Mouse (Mus musculus) midbrain, embryonic 15.5 days (tissue): ENCODE measurements around the gene Sh3pxd2b. TPM values are rescaled to one million over a fixed set of nuclear protein-coding genes. Genes with fewer than 3 reads are reported as not detected.

Experiments
- ATAC-seq: fragments of 200-750 bp; cut with Nextera tagmentation; replicated peaks from 2 replicates; pipeline ENCODE4 v1.8.0; 2017; ENCODE audit warnings: moderate TSS enrichment
- H3K27ac ChIP-seq: fragments of 300-500 bp; sonication (generic); 2 replicates; pipeline ENCODE4 v1.5.1; 2015; ENCODE audit warnings: mild to moderate bottlenecking, inconsistent platforms
- H3K27me3 ChIP-seq: fragments of 300-500 bp; sonication (generic); replicated peaks from 2 replicates; pipeline ENCODE4 v1.6.1; 2015; ENCODE audit warnings: inconsistent platforms
- H3K36me3 ChIP-seq: fragments of 300-500 bp; sonication (generic); replicated peaks from 2 replicates; pipeline ENCODE4 v1.6.1; 2015; ENCODE audit warnings: inconsistent platforms
- H3K4me1 ChIP-seq: fragments of 300-500 bp; sonication (generic); 2 replicates; pipeline ENCODE4 v1.6.1; 2015; ENCODE audit warnings: inconsistent platforms
- H3K4me2 ChIP-seq: fragments of 300-500 bp; sonication (generic); 2 replicates; pipeline ENCODE4 v1.6.1; 2015; ENCODE audit warnings: inconsistent platforms, mild to moderate bottlenecking, moderate library complexity
- H3K4me3 ChIP-seq: fragments of 300-500 bp; sonication (generic); 2 replicates; pipeline ENCODE4 v1.5.1; 2015; ENCODE audit warnings: mild to moderate bottlenecking, inconsistent platforms
- H3K9ac ChIP-seq: fragments of 300-500 bp; sonication (generic); 2 replicates; pipeline ENCODE4 v1.6.1; 2015; ENCODE audit warnings: mild to moderate bottlenecking, inconsistent platforms
- H3K9me3 ChIP-seq: fragments of 300-500 bp; sonication (generic); 2 replicates; pipeline ENCODE4 v1.6.1; 2016; ENCODE audit warnings: inconsistent platforms
- WGBS: fragments of 180-500 bp; shearing (Covaris S2); methylation state at CpG from one replicate; pipeline ENCODE4 v1.1.7; 2015; ENCODE audit warnings: mixed read lengths; 5-methylcytosine and 5-hydroxymethylcytosine counted together
- polyA plus RNA-seq: library from polyadenylated mRNA; unstranded; fragments of >200 nt; fragmentation: Nextera tagmentation; extraction: Ambion mirVana; gene quantifications from 2 replicates; pipeline ENCODE4 v1.2.1, GENCODE M21; 2015

The Sh3pxd2b gene
- polyA plus RNA-seq, 1 experiment from 2014 or later, result 27.0 TPM

DNA sequence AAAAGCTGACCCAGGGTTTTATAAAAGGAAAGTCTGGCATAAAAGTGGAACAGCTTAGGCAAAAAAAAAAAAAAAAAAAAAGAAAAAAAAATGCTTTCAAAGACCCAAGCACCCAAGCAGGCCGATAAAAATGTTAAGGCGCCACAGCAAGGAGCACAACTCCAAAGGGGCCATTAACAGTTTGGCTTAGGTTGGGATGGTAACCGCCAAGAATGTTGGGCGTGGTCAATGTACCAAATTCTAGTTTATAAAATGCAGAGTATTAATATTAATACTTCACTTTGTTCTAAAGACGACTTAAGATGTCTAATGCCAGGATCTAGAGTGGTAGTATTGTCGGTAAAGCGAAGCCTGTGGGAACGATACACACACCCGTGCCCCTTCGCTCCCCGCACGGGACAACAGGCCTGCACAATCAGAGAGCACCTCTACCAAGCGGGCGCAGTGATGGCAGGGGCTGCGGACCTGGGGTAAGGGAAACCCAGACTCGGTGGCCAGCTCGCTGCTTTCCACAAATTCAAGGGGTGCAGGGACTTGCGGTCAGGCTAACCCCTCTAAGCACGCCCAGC is 106.7 kb downstream of the Sh3pxd2b start:
- Histone ChIP-seq H3K9ac (peak overlapping the region; percentile 99), H3K27me3 (no peaks in the 10 kb centered on the region), H3K4me1 (peaks cover 22% of the 10 kb centered on the region), H3K4me3 (peak overlapping the region; percentile 89), H3K27ac (peak overlapping the region; percentile 98), H3K4me2 (peak overlapping the region; percentile 67), H3K9me3 (no peaks in the 10 kb centered on the region), H3K36me3 (no peaks in the 10 kb centered on the region)
- 2% methylated on average over 19 of the region's 19 CpGs for WGBS
- no peak; the same call in none of the 2 replicates for ATAC-seq

DNA sequence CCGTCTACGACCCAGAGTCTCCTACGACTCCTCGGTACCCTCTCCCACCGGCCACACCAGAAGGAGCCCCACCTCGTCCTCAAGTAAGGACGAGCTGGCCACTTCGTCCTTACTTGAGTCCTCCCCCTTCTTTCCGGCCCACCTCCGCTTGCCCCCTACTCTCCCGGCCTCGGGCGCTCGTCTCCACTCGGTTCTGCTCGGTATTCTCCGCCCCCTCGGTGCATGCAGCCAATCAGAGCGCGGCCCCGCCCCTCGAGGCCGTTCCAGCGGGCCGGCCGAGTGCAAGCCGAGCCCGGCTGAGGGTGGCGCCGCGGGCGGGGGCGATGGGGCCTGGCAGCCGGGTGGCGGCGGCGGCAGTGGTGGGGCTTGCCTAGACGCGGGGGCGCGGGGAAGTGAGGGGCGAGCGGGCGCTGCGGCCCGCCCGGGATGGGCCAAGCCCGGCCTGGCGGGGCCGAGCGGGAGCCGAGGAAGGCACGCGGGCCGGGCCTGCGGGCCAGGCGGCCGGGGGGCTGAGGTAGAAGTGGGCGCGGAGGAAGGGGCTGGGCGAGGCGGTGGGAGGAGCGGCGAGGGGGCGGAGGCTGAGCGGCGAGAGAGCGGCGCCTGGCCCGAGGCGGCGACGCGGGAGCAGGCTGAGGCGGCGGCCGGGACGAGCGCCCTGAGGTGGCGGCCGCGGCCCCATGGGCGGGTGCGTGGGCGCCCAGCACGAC is 107.3 kb downstream of the Sh3pxd2b start, which contains the start of gene Ubtd2:
Gene Ubtd2, plus strand, starts transcription at position 571 of the 707 bp plus-strand sequence.
- peak within 1 kb of the TSS; percentile 67 for H3K4me2 ChIP-seq
- peak within 1 kb of the TSS; percentile 99 for H3K9ac ChIP-seq
- peak; percentile 99 for ATAC-seq
- H3K27ac ChIP-seq, result peak within 1 kb of the TSS; percentile 98
- WGBS, result under 1% methylated on average over 56 of the region's 86 CpGs
- no peaks in the 10 kb centered on the region for H3K27me3 ChIP-seq
- peaks cover 22% of the 10 kb centered on the region for H3K4me1 ChIP-seq
- no peaks in the 10 kb centered on the region for H3K36me3 ChIP-seq
- H3K4me3 ChIP-seq, result peak within 1 kb of the TSS; percentile 89
- H3K9me3 ChIP-seq, result no peaks in the 10 kb centered on the region

DNA sequence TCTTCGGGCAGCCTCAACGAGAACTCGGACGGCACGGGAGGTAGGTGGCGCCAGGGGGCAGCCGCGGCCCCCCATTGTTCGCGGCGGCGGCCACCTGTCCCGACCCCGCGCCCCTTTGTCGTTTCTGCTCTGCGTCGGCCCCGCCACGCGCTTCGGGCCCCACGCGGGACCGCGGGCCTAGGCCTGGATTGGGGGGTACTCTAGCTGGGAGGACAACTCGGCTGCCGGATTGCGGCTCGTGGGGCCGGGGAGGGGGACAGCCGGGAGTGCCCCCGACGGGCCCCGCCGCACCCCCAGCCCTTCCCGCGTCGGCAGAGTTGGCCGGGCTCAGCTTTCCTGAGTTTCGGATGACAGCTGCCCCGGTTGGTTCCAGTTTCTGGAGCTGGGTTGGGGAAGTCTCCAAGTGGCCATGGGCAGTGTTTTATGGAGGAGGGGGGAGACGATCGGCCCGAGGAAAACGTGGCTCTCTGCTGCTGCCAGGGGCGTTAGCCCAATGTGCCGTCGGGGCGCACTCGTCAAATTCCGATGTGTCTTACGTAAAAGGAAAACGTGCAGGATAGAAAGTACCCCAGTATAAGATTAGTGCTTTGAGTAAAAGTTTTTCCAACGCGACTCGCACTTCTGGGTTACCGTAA is 108.0 kb downstream of the Sh3pxd2b start:
- peaks cover 22% of the 10 kb centered on the region for H3K4me1 ChIP-seq
- no peaks in the 10 kb centered on the region for H3K9me3 ChIP-seq
- WGBS, result under 1% methylated on average over 58 of the region's 58 CpGs
- H3K27ac ChIP-seq, result peak overlapping the region; percentile 98
- no peaks in the 10 kb centered on the region for H3K27me3 ChIP-seq
- ATAC-seq, result peak; percentile 51; the same call in 1 of the 2 replicates
- H3K9ac ChIP-seq, result peak overlapping the region; percentile 99
- H3K4me3 ChIP-seq, result peak overlapping the region; percentile 89
- peak overlapping the region; percentile 67 for H3K4me2 ChIP-seq
- H3K36me3 ChIP-seq, result no peaks in the 10 kb centered on the region

DNA sequence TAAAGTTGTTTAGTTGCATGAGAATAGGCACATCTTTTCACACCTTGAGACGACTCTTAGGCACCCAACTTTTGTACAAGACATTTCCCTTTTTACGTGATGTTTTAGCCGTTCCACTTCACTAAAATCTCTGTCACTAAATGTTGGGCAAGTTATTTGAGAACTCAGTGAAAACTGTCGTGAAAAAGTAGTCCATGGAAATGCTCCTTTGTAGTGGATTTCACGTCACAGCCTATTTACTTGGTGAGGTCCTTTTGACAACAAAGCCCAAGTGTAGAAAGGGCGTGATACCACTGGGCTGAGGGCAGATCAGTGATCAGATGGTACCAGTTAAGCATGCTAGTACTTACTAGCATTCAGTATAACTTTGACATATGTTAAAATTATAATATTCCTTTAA is 108.7 kb downstream of the Sh3pxd2b start:
- no peaks in the 10 kb centered on the region for H3K9me3 ChIP-seq
- peak overlapping the region; percentile 89 for H3K4me3 ChIP-seq
- H3K27ac ChIP-seq, result no peak overlapping the region
- H3K9ac ChIP-seq, result peak overlapping the region; percentile 99; the same call in 1 of the 2 replicates
- WGBS, result 4% methylated on average over 6 of the region's 6 CpGs
- no peaks in the 10 kb centered on the region for H3K27me3 ChIP-seq
- no peak for ATAC-seq
- H3K4me2 ChIP-seq, result peak overlapping the region; percentile 67
- no peaks in the 10 kb centered on the region for H3K36me3 ChIP-seq
- H3K4me1 ChIP-seq, result peaks cover 22% of the 10 kb centered on the region

DNA sequence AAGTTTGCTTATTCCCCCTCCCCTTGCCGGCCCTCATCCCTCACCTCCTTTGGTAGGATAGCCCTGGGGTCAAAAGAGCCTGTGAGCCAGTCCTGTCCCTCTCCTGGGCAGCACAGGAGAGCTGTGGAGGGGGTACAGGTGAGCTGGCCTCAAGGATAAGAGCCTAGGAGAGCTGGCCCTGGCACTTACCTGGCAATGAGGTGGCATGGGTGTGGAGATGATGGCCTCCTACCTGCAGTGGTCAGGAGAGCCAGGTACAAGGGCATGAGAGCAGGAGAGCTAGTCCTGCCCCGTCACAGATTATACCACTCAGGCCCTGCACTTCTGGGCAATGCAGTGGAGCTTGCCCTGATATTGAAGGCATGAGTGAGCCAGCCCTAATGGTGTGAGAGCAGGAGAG is 116.7 kb downstream of the Sh3pxd2b start:
- Histone ChIP-seq H3K9ac (no peak overlapping the region), H3K27ac (no peak overlapping the region), H3K27me3 (no peaks in the 10 kb centered on the region), H3K4me1 (peaks cover 5% of the 10 kb centered on the region; the same call in 1 of the 2 replicates), H3K4me3 (no peak overlapping the region), H3K9me3 (no peaks in the 10 kb centered on the region), H3K4me2 (no peak overlapping the region), H3K36me3 (no peaks in the 10 kb centered on the region)
- WGBS, result 85% methylated on average over 2 of the region's 2 CpGs
- 0 out of 2 replicates have a peak, but pooled peaks have one; percentile 42 for ATAC-seq

DNA sequence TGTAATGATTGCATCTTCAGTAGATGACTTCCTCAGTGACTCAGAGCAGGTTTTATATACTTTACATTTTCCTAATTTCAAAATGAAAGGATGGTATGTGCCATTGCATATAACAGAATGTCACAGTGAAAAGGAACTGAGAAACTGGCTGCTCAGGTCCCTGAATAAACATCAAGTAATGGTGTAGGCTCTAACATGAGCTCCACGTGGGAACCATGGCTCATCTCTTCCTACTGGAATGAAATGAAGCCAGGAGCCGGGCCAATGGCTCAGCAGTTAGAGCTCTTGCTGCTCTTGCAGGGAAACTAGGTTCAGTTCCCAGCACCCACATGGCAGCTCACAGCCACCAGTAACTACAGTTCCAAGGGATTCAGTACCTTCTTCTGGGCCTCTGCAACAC is 124.3 kb downstream of the Sh3pxd2b start:
- 78% methylated on average over 2 of the region's 2 CpGs for WGBS

DNA sequence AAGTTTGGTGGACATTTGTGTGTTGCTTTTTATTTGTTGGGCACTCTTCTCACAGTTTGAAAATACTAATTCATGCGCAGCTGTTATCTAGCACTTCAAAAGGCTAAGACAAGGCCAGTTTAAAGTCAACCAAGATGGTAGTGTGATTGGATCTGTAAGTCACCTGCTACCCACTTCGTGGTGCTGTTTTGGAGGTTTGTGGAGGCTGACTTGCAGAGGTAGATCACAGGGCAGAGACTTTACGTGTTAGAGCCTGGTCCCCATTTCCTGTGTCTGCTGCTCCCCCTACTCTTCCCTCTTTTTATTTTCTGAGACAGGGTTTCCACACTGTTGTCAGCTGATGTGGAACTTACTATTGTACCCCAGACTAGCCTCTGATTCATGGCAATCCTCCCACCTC is 127.1 kb downstream of the Sh3pxd2b start:
- 89% methylated on average over 3 of the region's 3 CpGs for WGBS
- Histone ChIP-seq H3K4me1 (no peaks in the 10 kb centered on the region), H3K4me2 (no peak overlapping the region), H3K9ac (no peak overlapping the region), H3K9me3 (no peaks in the 10 kb centered on the region), H3K27ac (no peak overlapping the region), H3K4me3 (no peak overlapping the region), H3K36me3 (no peaks in the 10 kb centered on the region), H3K27me3 (no peaks in the 10 kb centered on the region)
- ATAC-seq, result no peak

More for the DNA sequence above, 124.3 kb downstream of the Sh3pxd2b start:
- Histone ChIP-seq H3K4me2 (no peak overlapping the region), H3K4me3 (no peak overlapping the region), H3K9ac (no peak overlapping the region), H3K36me3 (no peaks in the 10 kb centered on the region), H3K4me1 (no peaks in the 10 kb centered on the region), H3K9me3 (no peaks in the 10 kb centered on the region), H3K27me3 (no peaks in the 10 kb centered on the region), H3K27ac (no peak overlapping the region)
- no peak for ATAC-seq

DNA sequence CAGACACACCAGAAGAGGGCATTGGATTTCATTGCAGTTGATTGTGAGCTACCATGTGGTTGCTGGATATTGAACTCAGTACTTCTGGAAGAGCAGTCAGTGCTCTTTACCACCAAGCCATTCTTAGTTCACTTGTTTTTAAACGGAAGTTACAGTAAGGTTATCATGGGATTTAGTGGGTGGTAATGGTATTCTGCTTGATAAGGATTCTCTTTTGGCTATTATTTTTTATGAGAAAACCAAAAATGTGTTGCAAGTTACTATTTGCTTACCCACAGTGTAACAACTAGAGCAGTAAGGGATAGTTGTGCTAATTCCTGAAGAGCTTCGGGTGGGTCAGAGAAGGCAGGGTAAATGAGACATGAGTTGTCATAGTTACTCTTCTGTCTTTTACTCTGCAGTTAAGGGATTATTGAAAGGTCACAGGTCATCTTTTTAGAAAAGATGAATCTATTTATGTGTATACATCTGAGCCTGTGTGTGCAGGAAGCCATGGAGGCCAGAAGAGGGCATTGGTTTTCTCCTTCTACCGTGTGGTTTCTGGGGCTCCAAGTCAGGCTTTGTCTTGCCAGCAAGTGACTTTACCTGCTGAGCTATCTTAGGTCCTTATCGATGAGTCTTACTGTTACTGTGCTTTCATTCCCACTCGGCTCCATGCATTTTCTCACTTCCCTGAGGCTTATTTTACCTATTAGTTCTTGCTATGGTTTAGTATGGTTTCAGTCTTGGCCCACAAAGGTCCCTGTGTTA is 128.0 kb downstream of the Sh3pxd2b start:
- H3K4me1 ChIP-seq, result no peaks in the 10 kb centered on the region
- no peaks in the 10 kb centered on the region for H3K36me3 ChIP-seq
- H3K4me3 ChIP-seq, result no peak overlapping the region
- no peaks in the 10 kb centered on the region for H3K9me3 ChIP-seq
- no peak overlapping the region for H3K27ac ChIP-seq
- no peak overlapping the region for H3K4me2 ChIP-seq
- 74% methylated on average over 5 of the region's 5 CpGs for WGBS
- no peak for ATAC-seq
- no peaks in the 10 kb centered on the region for H3K27me3 ChIP-seq
- H3K9ac ChIP-seq, result no peak overlapping the region

Other genes with a start within 250 kb of the Sh3pxd2b start
- not detected in 2 replicates for gene Il9r, start 147.5 kb upstream of the Sh3pxd2b start, polyA plus RNA-seq
- gene Snrnp25, start 142.4 kb upstream of the Sh3pxd2b start, polyA plus RNA-seq, result 40.4 and 48.3 TPM in 2 replicates
- gene Rhbdf1, start 125.5 kb upstream of the Sh3pxd2b start, polyA plus RNA-seq, result 21.3 and 23.8 TPM in 2 replicates
- 41.2 and 44.1 TPM in 2 replicates for gene Mpg, start 121.3 kb upstream of the Sh3pxd2b start, polyA plus RNA-seq
- 46.4 and 48.4 TPM in 2 replicates for gene Nprl3, start 80.1 kb upstream of the Sh3pxd2b start, polyA plus RNA-seq
- gene Hba-x, start 71.4 kb upstream of the Sh3pxd2b start, polyA plus RNA-seq, result 32.4 and 44.1 TPM in 2 replicates
- gene Hba-a1, start 64.3 kb upstream of the Sh3pxd2b start, polyA plus RNA-seq, result 2,454 and 3,091 TPM in 2 replicates
- gene Hbq1b, start 60.9 kb upstream of the Sh3pxd2b start, polyA plus RNA-seq, result 0.83 and 1.3 TPM in 2 replicates
- 6,359 and 8,071 TPM in 2 replicates for gene Hba-a2, start 51.3 kb upstream of the Sh3pxd2b start, polyA plus RNA-seq
- gene Hbq1a, start 47.8 kb upstream of the Sh3pxd2b start, polyA plus RNA-seq, result 1.2 and 1.5 TPM in 2 replicates
- 48.7 and 49.4 TPM in 2 replicates for gene Ubtd2, start 107.5 kb downstream of the Sh3pxd2b start, polyA plus RNA-seq
- gene Efcab9, start 184.3 kb downstream of the Sh3pxd2b start, polyA plus RNA-seq, result 0.46 TPM in 1 of 2 replicates, not detected in the other
- 2.0 and 2.3 TPM in 2 replicates for gene Stk10, start 185.5 kb downstream of the Sh3pxd2b start, polyA plus RNA-seq